Mouse (Mus musculus) heart, postnatal 0 days (tissue): Measurements from ENCODE around the gene Tpte. TPM values are rescaled to one million over a fixed set of nuclear protein-coding genes. Genes with fewer than 3 reads are reported as not detected.

Experiments used
- ATAC-seq: fragments of 200-750 bp; cut with Nextera tagmentation; 2 replicates; pipeline ENCODE4 v1.8.0; 2017; ENCODE audit warnings: low read depth, moderate number of reproducible peaks, moderate library complexity; ENCODE audit not compliant: insufficient read depth
- DNase-seq: peaks from one replicate; pipeline ENCODE4 v3.0.0-alpha.2; 2016; ENCODE audit warnings: low spot score
- H3K27ac ChIP-seq: fragments of 300-500 bp; sonication (generic); 2 replicates; pipeline ENCODE4 v1.5.1; 2014; ENCODE audit warnings: low read depth, mild to moderate bottlenecking
- H3K27me3 ChIP-seq: fragments of 300-500 bp; sonication (generic); 2 replicates; pipeline ENCODE4 v1.6.1; 2014; ENCODE audit warnings: low read length, mixed read lengths; ENCODE audit not compliant: control insufficient read depth, insufficient read depth
- H3K36me3 ChIP-seq: fragments of 300-500 bp; sonication (generic); replicated peaks from 2 replicates; pipeline ENCODE4 v1.6.1; 2014; ENCODE audit warnings: low read length, mixed read lengths; ENCODE audit not compliant: control insufficient read depth, insufficient read depth
- H3K4me1 ChIP-seq: fragments of 300-500 bp; sonication (generic); 2 replicates; pipeline ENCODE4 v1.6.1; 2014; ENCODE audit warnings: antibody characterized with exemption; ENCODE audit not compliant: control insufficient read depth, insufficient read depth
- H3K4me2 ChIP-seq: fragments of 300-500 bp; sonication (generic); 2 replicates; pipeline ENCODE4 v1.6.1; 2014; ENCODE audit warnings: low read depth, mild to moderate bottlenecking, low read length, moderate library complexity
- H3K4me3 ChIP-seq: fragments of 300-500 bp; sonication (generic); 2 replicates; pipeline ENCODE4 v1.5.1; 2014; ENCODE audit warnings: low read depth, low read length
- H3K9ac ChIP-seq: fragments of 300-500 bp; sonication (generic); replicated peaks from 2 replicates; pipeline ENCODE4 v1.6.1; 2014; ENCODE audit warnings: low read depth, low read length, mixed read lengths
- H3K9me3 ChIP-seq: fragments of 300-500 bp; sonication (generic); replicated peaks from 2 replicates; pipeline ENCODE4 v1.6.1; 2016; ENCODE audit warnings: low read length; ENCODE audit not compliant: control insufficient read depth
- CTCF ChIP-seq: IDR thresholded peaks from 2 replicates; pipeline ENCODE4 v1.5.1; 2016; ENCODE audit warnings: antibody characterized with exemption, control low read depth, low read depth
- EP300 ChIP-seq: IDR thresholded peaks from 2 replicates; pipeline ENCODE4 v1.6.1; 2016; ENCODE audit warnings: antibody characterized with exemption, low read depth
- WGBS: fragments of 180-500 bp; shearing (Covaris S2); extraction: QIAGEN DNeasy Blood & Tissue Kit; methylation state at CpG from one replicate; pipeline ENCODE4 v1.1.7; 2014; 5-methylcytosine and 5-hydroxymethylcytosine counted together
- polyA plus RNA-seq: library from polyadenylated mRNA; unstranded; fragments of >200 nt; fragmentation: Nextera tagmentation; extraction: Ambion mirVana; gene quantifications from 2 replicates; pipeline ENCODE4 v1.2.1, GENCODE M21; 2015
- total RNA-seq: library from RNA; depleted of rRNA; stranded (reverse); fragments of >200 nt; gene quantifications from 2 replicates; pipeline ENCODE4 v1.2.3, GENCODE M21; 2014; ENCODE audit warnings: low replicate concordance

Gene Tpte
- total and polyA plus RNA-seq, 2 experiments from 2014 or later = not detected

DNA sequence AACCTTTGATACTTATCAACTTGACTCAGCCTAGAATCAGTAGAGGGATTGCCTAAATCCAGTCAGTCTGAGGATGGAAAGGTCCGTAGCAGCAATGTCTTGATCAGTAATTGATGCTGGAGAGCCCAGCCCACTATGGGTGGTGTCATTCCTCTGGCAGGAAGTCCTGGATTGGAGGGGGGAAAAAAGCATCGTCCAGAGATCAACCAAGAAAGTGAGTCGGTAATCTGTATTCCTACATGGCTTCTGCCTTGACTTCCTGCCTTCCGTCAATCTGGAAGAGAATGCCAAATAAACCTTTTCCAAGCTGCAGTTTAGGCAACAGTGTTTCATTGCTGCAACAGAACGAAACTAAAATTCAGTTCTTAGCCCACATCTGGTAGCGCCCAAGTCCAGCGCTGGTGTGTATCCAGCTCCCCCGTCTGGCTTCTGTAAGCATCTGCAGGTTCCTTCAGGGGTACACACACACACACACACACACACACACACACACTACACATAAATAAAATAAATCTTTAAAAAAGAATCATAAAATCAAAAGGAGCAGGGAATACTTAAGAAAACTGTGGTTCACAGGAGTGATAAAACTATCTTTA is 116.1 kb downstream of the Tpte start:
- no peak for ATAC-seq
- Histone ChIP-seq H3K27ac (peak overlapping the region; percentile 79), H3K4me1 (peaks cover 6% of the 10 kb centered on the region; the same call in 1 of the 2 replicates), H3K36me3 (no peaks in the 10 kb centered on the region), H3K4me2 (peak overlapping the region; percentile 90), H3K9me3 (no peaks in the 10 kb centered on the region), H3K4me3 (peak overlapping the region; percentile 71), H3K27me3 (no peaks in the 10 kb centered on the region), H3K9ac (peak overlapping the region; percentile 75; the same call in 1 of the 2 replicates)
- WGBS = 77% methylated on average over 8 of the region's 8 CpGs
- TF ChIP-seq CTCF (no peak), EP300 (no peak)
- DNase-seq = no peak

DNA sequence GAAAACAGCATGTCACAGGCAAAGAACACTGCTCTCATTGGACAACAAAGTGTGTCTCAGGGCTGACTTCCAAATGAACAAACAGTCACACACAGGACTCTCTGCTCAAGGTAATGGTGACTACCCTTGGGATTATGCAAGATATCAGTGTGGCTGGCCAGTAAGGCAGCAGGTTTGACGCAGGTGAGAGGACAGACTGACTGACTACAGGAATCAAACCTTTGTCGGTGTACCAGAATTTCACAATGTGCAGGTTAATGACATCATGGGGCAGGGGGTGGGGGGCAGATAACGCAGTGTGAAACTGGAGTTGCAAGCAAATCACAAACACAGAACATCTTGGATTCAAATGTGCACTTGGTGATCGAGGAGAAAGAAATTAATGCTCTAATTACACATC is 117.4 kb downstream of the Tpte start:
- no peak for DNase-seq

DNA sequence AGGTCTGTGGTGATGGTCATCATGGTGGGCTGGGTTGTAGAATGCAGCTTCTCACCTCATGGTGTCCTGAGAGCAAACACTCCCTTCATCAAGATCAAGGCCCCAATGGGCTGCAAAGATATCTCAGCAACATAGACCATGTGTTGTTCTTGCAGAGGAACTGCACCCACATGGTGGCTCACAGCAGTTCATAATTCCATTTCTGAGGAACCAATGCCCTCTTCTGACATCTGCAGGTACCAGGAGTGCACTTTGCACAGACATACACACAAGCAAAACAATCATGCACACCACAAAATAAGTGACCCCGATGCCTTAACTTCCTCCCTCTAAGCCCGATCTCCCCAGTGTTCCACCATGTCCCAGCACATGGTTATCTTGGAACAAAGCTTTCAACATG is 120.0 kb downstream of the Tpte start:
- WGBS = 75% methylated on average over 2 of the region's 2 CpGs
- DNase-seq = no peak

More for the DNA sequence above, 117.4 kb downstream of the Tpte start:
- H3K4me1 ChIP-seq = peaks cover 6% of the 10 kb centered on the region; the same call in 1 of the 2 replicates
- 81% methylated on average over 4 of the region's 4 CpGs for WGBS
- H3K4me3 ChIP-seq = no peak overlapping the region
- H3K27me3 ChIP-seq = no peaks in the 10 kb centered on the region
- no peak overlapping the region for H3K9ac ChIP-seq
- no peak overlapping the region for H3K4me2 ChIP-seq
- H3K9me3 ChIP-seq = no peaks in the 10 kb centered on the region
- no peak for TF ChIP-seq EP300
- TF ChIP-seq CTCF = no peak
- ATAC-seq = no peak
- H3K27ac ChIP-seq = no peak overlapping the region
- no peaks in the 10 kb centered on the region for H3K36me3 ChIP-seq

DNA sequence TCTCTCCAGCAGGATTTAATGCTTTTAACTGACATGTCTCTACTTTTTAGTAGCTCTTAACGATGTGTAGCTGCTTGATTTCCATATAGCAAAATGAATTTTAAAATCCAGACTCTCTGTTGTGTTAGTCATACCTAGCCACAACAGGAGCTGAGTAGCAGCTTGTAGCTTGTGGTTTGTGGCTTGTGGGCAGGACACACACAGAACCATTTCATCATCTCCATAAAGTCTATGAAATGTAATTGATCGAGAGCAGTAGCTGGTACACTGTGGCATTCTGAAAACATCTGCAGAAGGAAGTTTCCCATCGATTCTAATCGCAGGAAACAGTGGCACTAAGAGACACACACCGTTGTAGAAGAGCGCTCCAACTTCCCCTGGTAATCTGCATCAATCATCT is 122.5 kb downstream of the Tpte start:
- Histone ChIP-seq H3K27me3 (no peaks in the 10 kb centered on the region), H3K4me2 (no peak overlapping the region), H3K4me3 (no peak overlapping the region), H3K9ac (no peak overlapping the region), H3K36me3 (no peaks in the 10 kb centered on the region), H3K9me3 (no peaks in the 10 kb centered on the region), H3K4me1 (no peaks in the 10 kb centered on the region), H3K27ac (no peak overlapping the region)
- DNase-seq (no peak), ATAC-seq (no peak)
- no peak for TF ChIP-seq EP300
- TF ChIP-seq CTCF = no peak
- 62% methylated on average over 6 of the region's 6 CpGs for WGBS

More for the DNA sequence above, 120.0 kb downstream of the Tpte start:
- H3K36me3 ChIP-seq = no peaks in the 10 kb centered on the region
- TF ChIP-seq EP300 (no peak), CTCF (0 out of 2 replicates have a peak, but pooled peaks have one; percentile 1)
- ATAC-seq = no peak
- H3K4me3 ChIP-seq = no peak overlapping the region
- no peak overlapping the region for H3K9ac ChIP-seq
- no peaks in the 10 kb centered on the region for H3K9me3 ChIP-seq
- H3K27me3 ChIP-seq = no peaks in the 10 kb centered on the region
- no peak overlapping the region for H3K27ac ChIP-seq
- peaks cover 6% of the 10 kb centered on the region; the same call in 1 of the 2 replicates for H3K4me1 ChIP-seq
- no peak overlapping the region for H3K4me2 ChIP-seq

DNA sequence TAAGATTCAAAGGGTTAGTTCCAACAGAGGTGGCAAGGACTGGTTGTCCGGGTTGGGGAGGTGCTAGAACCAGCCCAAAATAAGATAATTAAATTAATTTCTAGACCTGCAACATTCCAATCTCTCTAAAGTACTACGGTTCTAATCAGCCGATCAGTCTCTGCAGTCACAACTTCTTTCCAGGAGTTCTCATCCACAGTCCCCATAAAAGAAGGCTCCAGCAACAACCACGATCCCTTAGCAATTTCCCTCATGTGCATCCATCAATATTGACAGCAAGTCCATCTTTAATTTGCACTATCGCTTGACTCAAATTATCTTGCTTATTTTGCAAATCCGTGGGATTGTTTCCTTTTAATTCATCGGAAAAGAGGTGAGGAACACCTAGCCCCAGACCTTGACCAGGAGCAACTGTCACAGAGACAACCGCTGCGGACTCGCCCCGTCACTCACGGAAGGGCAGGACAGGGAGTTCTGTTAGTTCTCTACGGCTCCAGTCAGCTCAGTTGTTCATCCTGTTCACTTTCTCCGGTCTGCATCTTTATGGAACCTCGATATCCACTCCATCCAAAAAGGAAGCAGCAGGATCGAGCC is 127.5 kb downstream of the Tpte start:
- H3K4me3 ChIP-seq = peak overlapping the region; percentile 93
- DNase-seq (no peak), ATAC-seq (no peak)
- H3K4me1 ChIP-seq = peaks cover 8% of the 10 kb centered on the region
- no peak for TF ChIP-seq CTCF
- TF ChIP-seq EP300 = no peak
- H3K9ac ChIP-seq = peak overlapping the region; percentile 95
- H3K27me3 ChIP-seq = no peaks in the 10 kb centered on the region
- WGBS = 14% methylated on average over 16 of the region's 16 CpGs
- H3K27ac ChIP-seq = peak overlapping the region; percentile 46; the same call in 1 of the 2 replicates
- H3K9me3 ChIP-seq = no peaks in the 10 kb centered on the region
- peak overlapping the region; percentile 79 for H3K4me2 ChIP-seq
- H3K36me3 ChIP-seq = peaks cover 7% of the 10 kb centered on the region; the same call in 1 of the 2 replicates
